Mouse (Mus musculus) adrenal gland, adult 8-10 months (tissue): ENCODE results near the gene Dtd1. TPM values are rescaled to one million over a fixed set of nuclear protein-coding genes. Genes with fewer than 3 reads are reported as not detected.

Experiments
- DNase-seq: peaks from one replicate; pipeline ENCODE4 v3.0.0; 2022
- total RNA-seq, 4 experiments: library from RNA; stranded (reverse); gene quantifications; 2 replicates each; pipeline ENCODE4 v1.2.4; 2022

The Dtd1 gene
- total RNA-seq, 4 experiments from 2014 or later, result 18.9 to 30.6 (median 23.7) TPM

DNA sequence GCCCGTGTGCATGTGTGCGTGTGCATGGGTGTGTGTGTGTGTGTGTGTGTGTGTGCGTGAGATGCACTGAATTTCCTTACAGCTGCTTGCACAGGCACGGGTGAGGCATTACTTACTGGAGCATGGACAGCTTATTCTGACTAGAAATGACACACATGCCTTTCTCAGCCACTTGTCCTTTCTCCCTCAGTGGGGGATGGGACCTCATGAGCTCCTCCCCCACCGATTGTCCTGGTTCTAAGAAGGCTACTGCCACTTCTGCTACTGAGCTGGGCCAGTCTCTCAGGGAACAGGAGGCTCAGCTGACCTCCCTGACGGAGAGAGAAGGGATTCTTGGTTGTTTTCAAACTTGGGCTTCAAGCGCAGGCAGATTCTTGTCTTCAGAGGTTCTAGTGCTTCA, 40.4 kb downstream of the Dtd1 start:
- DNase-seq, result no peak

- no peak for DNase-seq
Measured at GRCm38 (mm10) chr2:144641991-144642390, 42.3 kb downstream of the Dtd1 start.

- DNase-seq, result no peak
Measured at GRCm38 (mm10) chr2:144646360-144646759, 46.7 kb downstream of the Dtd1 start.

DNA sequence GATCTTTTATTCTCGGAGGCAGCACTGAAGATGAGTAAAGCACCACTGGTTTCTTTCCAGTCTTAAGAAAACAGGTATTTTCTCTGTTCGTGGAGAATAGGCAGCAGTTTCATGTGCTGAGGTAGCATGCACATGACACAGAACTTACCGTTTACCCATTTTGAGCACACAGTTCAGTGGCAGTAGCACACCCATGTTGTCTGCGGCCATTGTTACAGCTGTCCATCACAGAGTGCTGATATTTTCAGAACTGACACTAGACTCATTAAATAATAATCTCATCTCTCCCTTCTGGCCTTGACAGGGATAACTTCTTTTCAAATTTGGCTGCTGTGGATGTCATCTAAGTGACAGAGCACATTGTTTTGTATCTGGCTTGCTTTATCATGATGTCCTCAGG, 47.5 kb downstream of the Dtd1 start:
- DNase-seq, result no peak

- DNase-seq, result no peak
Measured at GRCm38 (mm10) chr2:144649960-144650359, 50.3 kb downstream of the Dtd1 start.

DNA sequence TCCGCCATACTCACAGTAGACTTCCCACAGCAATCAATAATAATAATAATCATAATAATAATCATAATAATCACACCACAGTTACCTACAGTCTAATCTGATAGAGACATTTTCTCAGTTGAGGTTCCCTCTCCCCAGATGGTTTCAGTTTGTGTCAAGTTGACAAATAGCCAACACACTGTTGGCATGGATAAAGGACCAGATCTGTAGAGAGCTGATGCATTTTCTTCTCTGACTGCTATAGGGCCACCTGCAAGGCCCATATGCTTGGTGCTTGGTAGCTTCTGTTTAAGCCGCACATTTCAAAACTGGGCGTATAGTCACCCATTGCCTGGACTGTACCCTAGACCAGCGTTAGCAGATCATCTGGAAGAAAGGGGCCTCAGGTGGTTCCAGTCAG, 53.1 kb downstream of the Dtd1 start:
- DNase-seq, result no peak

DNA sequence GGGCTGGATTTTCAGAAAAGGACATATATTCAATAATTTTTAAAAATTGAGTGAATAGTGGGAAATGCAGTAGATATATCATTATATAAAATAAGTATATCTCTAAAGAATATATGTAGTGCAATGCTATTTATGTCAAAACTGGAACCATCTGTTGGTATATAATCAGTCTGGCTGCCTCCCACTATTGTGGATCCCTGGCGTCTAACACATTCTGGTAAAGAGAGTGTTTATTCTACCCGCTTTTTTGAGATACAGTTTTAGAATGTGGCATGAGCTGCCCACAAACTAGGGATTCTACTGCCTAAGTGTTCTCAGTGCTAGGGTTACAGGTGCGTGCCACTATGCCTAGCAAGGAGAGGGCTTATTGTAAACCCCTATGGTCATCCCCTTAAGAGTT, 55.6 kb downstream of the Dtd1 start:
- DNase-seq, result no peak

DNA sequence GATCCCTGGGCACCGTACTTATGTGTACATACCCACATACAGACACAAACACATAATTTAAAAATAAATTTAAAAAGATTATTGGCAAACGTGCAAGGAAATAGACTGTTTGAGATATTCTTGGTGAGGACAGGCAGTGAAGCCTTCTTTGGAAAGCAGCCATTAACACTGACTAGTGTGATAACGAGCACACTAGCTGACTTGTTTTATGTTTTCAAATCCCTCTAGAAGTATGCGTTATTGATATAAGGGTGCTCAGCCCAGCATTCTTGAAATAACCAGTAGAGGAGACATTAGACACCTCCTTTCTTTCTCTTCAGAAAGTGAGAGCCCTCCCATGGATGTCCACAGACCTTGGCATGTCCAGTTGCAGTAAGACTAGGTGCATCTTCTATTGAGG, 68.8 kb downstream of the Dtd1 start:
- no peak for DNase-seq

DNA sequence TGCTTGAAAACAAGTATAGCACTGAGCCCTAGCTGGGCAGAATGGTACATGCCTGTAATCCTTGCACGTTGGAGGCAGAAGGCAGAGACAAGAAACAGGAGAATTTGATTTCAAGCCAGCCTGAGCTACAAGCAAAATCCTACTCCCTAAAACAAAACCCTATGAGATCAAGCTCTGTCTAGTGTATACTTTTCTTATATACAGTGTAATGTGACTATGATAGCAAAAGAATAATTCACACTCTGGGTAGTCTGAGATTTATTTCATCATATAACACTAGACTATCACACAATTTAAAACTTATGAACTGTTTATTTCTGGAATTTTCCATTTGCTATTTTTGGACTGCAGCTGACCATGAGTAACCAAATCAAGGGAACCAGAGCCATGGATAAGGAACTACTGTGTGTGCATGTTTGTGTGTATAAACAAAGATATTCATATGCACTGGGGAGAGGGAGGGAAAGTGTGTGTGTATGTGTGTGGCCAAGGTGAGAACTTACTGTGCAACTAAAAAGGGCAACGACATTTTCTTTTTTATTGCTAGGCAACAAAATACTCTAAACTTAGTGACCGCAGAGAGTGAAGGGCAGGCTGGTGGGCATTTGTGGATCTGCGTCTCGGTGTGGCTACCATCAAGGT, 70.7 kb downstream of the Dtd1 start:
- DNase-seq, result no peak

- peak; percentile 71 for DNase-seq
Measured at GRCm38 (mm10) chr2:144672397-144672796, 72.7 kb downstream of the Dtd1 start.

DNA sequence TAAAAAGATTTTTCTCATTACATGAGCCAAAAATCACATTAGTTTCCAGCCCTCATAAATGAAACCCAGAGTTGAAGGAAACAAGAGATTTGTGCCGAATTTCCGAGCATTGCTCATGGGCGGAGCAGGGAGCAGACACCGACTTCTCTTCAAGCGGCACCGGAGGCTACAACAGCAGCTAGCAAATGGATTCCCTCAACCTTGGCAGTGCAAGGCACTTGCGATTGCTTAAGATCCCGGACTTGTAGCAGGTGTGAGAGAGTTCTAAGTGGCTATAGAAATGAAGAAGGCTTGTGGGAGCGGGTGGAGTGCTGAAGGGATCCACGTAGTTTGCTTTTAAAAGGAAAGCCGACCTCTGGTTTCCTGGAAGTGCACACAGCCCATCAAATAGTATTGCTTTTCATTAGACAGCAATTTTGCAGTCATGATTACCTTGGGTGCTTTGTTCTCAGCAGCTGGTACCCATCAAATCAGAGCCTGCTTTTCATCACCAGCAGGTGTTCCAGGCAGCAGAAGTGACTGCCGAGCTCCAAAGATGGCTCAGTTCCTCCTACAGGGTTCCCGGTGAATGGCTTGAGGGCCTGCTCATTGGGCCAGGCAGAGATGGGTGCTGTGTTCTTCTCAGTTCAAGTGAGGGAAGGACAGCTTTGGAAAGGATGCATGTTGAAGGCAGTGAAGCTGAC, 77.0 kb downstream of the Dtd1 start:
- DNase-seq, result no peak

GRCm38 (mm10) chr2:144677229-144677571, 77.5 kb downstream of the Dtd1 start:
- no peak for DNase-seq

GRCm38 (mm10) chr2:144678779-144679178, 79.1 kb downstream of the Dtd1 start:
- DNase-seq, result no peak

GRCm38 (mm10) chr2:144679394-144679793, 79.7 kb downstream of the Dtd1 start:
- DNase-seq, result no peak

GRCm38 (mm10) chr2:144692219-144692732, 92.6 kb downstream of the Dtd1 start:
- no peak for DNase-seq

DNA sequence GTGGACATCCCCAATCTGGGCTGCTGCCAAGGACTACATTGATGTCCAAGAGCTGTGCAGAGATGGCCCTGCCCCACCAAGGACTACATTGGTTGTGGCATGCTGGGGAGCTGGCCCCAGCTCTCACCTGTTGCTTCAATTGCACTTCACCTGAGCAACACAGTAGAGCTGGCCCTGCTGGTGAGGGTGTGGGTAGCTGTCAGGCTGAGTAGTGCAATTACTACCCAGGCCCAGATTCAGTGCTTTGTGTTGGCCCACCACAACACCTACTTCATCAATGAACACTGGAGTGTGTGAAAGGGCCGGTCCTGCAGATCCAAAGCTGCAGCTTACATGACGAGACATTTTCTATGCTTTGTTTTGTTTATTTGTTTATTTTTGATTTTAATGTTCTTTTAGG, 93.1 kb downstream of the Dtd1 start:
- no peak for DNase-seq

DNA sequence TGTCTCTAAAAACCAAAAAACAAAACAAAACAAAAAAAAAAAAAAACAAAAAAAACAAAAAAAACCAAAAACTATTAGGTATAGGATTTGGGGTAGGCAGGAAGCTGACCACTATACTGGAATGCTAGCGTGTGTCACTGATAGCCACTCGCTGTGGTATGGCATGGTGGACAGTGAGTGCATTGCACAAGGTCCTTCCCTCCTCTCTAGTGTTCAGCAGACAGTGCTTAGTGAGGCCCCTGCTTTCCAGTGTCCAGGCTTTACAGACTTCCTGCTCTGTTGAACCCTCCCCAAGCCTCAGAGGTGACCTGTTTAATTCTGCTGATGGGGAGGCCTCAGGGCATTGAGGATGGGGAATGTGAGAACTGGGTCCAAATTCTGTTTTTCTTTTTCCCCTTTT, 95.2 kb downstream of the Dtd1 start:
- no peak for DNase-seq

DNA sequence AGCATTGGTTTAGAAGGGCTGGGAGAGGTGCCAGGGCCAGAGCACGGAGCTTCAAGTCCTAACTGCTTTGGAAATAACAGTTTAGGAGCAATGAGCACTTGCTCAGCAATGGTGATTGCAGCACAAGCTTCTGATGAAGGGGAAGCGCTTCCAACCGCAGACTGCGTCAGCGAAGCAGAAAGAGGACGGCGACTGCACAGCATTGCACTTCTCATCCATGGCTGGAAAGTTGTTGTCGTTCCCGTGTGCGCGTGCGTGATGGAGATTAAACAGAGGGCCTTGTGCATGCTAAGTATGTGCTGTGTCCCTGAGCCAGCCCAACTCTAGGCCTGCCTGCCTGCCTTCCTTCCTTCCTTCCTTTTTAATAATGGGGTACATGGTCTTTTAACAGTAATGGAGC, 98.3 kb downstream of the Dtd1 start:
- no peak for DNase-seq

DNA sequence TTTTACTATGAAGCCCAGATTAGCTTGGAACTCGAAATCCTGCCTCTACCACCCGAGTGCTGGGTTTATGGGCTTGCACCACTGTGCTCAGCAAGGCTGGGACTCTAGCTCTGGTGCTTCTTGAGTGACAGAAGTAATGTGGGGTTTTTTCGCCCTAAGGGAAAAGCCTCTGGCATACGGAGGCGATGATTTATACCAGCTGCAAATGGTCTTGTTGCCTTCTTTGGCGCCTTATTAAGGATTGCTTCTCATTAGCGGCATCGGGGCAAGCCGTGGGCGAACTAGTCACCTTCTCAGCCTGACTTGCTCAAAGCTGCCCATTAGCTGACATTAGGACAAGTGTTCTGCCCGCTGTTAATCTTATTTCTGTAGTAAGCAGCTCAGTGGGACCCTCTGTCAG, 100.9 kb downstream of the Dtd1 start:
- no peak for DNase-seq

DNA sequence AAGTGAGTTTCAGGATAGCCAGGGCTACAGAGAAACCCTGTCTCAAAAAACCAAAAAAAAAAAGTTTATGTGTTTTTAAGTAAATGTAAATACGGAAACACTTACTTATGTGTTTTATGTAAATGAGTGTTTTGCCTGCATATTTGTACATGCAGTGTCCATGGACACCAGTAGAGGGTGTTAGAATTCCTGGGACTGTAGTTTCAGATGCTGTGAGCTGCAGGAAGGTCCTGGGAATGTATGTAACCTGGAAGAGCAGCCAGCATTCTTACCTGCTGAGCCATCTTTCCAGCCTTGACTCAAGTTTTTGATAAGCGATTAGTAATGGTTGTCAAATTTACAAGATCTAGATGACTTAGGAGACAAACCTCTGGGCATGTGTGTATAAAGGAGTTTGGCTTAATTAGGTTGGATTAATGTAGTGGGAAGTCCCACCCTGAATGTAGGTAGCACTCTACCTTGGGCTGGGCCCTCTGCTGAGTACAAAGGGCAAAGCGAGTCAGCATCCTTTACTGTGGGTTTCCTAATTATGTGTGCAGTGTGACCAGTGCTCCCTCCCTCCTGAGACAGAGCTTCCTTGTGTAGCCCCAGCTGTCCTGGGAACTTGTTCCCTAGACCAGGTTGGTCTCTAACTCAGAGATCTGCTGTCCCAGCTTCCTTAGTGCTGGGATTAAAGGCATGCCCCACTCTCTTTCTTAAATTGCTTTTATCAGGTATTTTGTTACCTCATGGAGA, 101.9 kb downstream of the Dtd1 start:
- DNase-seq, result no peak

- DNase-seq, result no peak
Measured at GRCm38 (mm10) chr2:144709285-144709684, 109.6 kb downstream of the Dtd1 start.

DNA sequence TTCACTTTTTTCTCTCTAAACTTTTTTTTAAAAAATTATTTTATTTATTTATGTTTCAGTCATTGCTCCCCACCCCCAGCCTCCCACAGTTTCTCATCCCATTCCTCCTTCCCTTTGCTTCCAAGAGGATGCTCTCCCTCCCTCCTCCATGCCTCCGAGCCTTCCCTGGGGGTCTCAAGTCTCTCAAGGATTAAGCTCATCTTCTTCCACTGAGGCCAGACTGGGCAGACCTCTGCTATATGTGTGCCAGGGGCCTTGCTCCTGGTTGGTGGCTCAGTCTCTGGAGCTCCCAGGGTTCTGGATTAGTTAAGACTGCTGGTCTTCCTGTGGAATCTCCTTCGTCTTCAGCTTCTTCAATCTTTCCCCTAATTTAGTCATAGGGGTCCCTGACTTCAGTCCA, 110.0 kb downstream of the Dtd1 start:
- DNase-seq, result no peak

DNA sequence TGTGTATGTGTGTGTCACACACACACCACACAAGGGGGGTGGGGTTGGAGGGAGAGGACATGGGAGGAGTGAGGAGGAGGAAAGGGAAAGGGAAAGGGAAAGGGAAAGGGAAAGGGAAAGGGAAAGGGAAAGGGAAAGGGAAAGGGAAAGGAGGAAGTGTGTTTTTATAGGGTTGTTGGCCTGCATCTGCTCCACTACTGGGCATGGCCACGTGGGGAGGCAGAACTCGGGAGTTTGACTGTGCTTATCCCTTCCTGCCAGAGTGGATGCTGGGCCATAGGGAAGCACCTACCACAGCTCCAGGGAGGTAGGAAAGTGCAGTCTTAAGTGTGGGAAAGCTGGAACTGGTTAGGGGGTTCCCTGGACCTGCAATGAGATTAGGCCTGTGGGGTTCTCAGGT, 114.9 kb downstream of the Dtd1 start:
- no peak for DNase-seq
